Mouse (Mus musculus): ENCODE measurements around the gene Plekhg5.
A peak's percentile ranks its signal among the peaks of the same experiment; 100 is the strongest.

The Plekhg5 gene

DNA sequence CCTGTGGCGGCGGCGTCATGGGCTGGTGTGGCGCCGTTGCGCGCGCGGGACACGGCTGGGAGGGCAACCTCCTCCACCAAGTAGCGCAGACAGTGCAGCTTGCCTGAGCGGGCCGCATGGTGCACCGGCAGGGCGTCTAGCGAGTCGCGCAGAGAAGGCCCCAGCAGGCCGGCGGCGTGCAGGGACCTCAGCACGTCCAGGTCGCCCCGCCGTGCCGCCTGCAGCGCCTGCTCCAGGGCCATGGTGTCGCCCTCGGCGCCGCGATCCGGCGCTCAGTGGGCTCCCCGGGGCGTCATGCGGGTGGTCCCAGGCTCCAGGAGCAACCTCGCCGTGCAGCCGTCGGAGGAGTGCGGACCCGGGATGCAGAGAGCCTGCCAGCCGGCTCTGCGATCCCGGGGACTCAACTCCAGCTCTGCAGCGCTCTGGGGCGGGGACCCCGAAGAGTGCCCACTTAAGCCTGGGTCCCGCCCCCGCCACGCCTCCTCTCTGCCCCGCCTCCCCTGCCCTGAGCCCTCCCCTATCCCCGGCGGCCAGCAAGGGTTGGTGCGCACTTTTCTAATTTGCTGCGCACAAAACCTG, 79.8 kb downstream of the Plekhg5 start, which contains the start of gene Espn:
Espn (minus strand) TSS at position 406 of the 579 bp plus-strand sequence.
- DNase-seq: no peak

DNA sequence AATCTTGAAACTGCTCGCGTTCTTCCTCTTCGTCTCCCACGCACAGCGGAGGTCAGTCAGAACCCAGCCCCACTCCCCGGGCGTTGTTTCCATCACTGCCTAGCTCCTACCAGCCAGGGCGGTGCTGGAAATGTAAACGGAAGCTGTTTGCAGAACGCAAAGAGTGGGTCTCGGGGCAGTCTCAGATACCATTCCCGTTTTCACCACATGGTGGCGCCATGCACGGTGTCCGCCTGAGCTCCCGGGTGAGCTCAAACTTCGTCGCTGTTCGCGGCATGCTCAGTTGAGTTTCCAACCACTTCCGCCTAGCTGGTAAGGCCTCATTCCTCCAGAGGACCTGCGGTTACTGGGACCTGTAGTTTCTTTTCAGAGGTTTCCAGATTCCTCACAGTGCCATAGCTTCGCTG, 81.5 kb downstream of the Plekhg5 start:
- peak; percentile 72 to 83 for DNase-seq

GRCm38 (mm10) chr4:152155019-152155418, 82.7 kb downstream of the Plekhg5 start:
- DNase-seq: no peak

DNA sequence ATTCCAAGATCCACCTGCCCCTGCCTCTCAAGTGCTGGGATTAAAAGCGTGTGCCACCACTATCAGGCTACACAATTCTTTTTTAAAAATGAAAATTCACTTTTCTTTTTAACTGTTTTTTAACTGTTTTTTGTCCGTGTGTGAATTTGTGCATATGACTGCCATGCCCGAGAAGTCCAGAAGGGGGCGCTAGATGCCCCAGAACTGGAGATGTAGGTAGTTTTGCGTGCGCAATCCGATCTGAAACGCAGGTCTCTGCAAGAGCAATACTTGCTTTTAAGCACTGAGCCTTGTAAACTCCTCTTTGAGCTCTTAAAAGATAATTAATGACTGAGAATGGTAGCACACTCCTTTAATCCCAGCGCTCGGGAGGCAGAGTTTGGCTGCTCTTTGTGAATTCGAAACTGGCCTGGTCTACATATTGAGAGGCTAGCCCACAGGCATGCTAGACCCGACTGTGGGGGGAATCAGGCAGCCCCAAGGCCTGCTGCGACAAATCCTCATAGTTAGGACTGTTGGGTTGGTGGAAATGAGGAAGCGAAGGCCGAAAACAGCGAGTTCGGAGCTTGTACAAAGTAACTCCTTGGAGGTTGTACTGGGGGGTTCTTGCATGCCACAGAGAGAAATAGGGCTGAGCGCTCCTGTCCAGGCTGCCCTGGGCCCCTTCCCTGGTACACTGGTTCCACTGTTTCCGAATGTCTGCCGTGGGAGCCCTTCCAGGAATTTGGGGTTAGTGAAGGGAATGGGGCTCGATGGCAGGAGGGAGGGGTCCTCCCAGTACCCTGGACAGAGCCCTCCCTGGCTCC, 85.7 kb downstream of the Plekhg5 start:
- peak; percentile 61 to 67 for DNase-seq

DNA sequence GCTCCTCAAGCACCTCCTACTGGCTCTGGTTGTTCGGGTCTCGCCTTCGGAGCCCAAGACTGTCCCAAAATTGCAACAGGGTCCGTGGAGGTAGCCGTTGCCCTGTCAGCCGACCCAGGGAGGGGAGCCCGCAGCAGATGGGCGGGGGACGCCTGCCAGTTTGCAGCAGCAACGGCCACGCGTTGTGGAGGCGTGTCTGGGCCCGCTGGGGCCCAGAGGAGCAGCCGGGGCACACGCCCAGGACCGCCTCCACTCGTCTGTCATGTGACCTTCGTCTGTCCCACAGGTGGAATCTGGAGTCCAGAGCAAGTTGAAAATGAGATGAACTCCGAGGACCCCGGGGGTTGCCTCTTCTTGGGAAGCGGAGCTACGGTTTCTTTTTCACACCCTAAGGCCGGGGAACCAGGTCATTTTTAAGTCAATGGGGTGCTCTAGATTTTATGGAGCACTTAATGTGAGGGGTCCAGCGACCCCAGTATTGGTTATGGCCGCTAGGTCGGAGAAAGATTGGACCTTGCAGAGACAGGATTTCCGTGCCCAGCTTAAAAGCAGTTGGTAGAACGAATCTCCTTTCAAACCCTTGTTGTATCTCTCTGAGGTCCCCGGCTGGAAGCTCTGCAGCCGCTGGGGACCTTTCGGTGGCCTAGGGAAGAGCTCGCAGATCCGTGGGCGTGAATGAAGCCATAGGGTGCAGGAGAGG, 86.4 kb downstream of the Plekhg5 start, which contains the start of gene Hes2:
Hes2 (plus strand) TSS at position 283 of the 700 bp plus-strand sequence.
- DNase-seq: no peak

DNA sequence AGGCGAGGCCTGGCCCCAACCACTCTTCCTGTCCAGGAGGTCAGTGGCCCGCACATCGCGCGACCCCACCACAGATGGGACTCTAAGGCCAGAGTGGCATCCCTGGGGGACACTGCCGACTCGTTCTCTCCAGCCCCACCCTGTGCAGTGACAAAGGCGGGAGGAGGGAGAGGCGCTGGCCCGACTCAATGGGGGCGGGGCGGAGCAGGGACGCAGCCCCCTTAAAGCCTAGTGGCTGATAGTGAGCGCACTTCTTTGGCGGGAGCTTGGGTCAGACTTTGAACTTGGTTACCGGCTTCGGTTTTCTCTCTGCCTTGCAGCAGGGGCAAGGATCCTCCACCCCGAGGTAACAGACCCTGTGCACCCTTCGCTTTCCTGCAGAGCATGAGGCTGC, 87.0 kb downstream of the Plekhg5 start:
- DNase-seq: no peak

GRCm38 (mm10) chr4:152160748-152161147, 88.5 kb downstream of the Plekhg5 start:
- DNase-seq: no peak

DNA sequence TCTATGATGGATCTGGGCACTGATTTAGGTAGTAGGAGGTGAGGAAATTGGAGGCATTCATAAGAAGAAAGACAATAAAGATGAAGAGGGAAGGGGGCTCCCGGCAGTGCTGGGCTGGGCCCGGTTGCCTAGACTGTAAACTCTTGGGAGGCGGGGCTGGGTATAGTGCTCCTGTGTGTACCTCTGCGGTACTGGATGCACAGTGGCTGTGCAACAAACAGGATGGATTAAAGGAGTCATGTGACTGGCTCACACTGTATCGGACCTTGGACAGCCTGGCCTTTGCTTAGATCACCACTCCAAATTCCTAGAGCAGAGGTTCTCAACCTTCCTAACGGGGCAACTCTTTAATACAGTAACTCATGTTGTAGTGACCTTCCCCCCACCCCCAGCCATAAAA, 89.3 kb downstream of the Plekhg5 start:
- DNase-seq: no peak

- no peak for DNase-seq
These were observed 90.5 kb downstream of the Plekhg5 start for GRCm38 (mm10) chr4:152162748-152163147.
